Mouse (Mus musculus): ENCODE results near the gene Psap. TPM values are rescaled to one million over a fixed set of nuclear protein-coding genes. Genes with fewer than 3 reads are reported as not detected.

Gene Psap
- polyA plus RNA-seq, 1 experiment, result 443 TPM

GRCm38 (mm10) chr10:60316166-60316565, 38.7 kb downstream of the Psap start:
- 74% methylated on average over 4 of the region's 4 CpGs for WGBS
- H3K4me1 ChIP-seq (ENCODE audit: control insufficient read depth, insufficient read depth, insufficient read length, low read length), result no peaks in the 10 kb centered on the region
- TF ChIP-seq CTCF (IDR thresholded peaks at IDR 0.05; ENCODE audit: extremely low read depth, insufficient read length, insufficient replicate concordance, low read depth, low read length), result no peak
- no peak for TF ChIP-seq POLR2A (IDR thresholded peaks at IDR 0.05; ENCODE audit: low read depth, low read length)
- H3K4me3 ChIP-seq (ENCODE audit: low read depth, low read length), result no peak overlapping the region
- H3K27ac ChIP-seq (ENCODE audit: insufficient read depth, low read depth, low read length), result no peak overlapping the region
- no peaks in the 10 kb centered on the region for H3K36me3 ChIP-seq (ENCODE audit: control insufficient read depth, insufficient read depth, low read length)
- H3K27me3 ChIP-seq (ENCODE audit: control insufficient read depth, insufficient read depth, low read length), result no peaks in the 10 kb centered on the region

GRCm38 (mm10) chr10:60328963-60329650, 51.7 kb downstream of the Psap start:
- Histone ChIP-seq H3K27ac (ENCODE audit: insufficient read depth, low read depth, low read length) (no peak overlapping the region), H3K36me3 (ENCODE audit: control insufficient read depth, insufficient read depth, low read length) (no peaks in the 10 kb centered on the region), H3K27me3 (ENCODE audit: control insufficient read depth, insufficient read depth, low read length) (no peaks in the 10 kb centered on the region), H3K4me3 (ENCODE audit: low read depth, low read length) (no peak overlapping the region), H3K4me1 (ENCODE audit: control insufficient read depth, insufficient read depth, insufficient read length, low read length) (peaks cover 5% of the 10 kb centered on the region; the same call in 1 of the 2 replicates)
- TF ChIP-seq POLR2A (IDR thresholded peaks at IDR 0.05; ENCODE audit: low read depth, low read length), result no peak
- TF ChIP-seq CTCF (IDR thresholded peaks at IDR 0.05; ENCODE audit: extremely low read depth, insufficient read length, insufficient replicate concordance, low read depth, low read length), result no peak
- 16% methylated on average over 11 of the region's 11 CpGs for WGBS

GRCm38 (mm10) chr10:60334583-60334982, 57.2 kb downstream of the Psap start:
- no peaks in the 10 kb centered on the region for H3K36me3 ChIP-seq (ENCODE audit: control insufficient read depth, insufficient read depth, low read length)
- WGBS, result 40% methylated on average over 7 of the region's 7 CpGs
- TF ChIP-seq POLR2A (IDR thresholded peaks at IDR 0.05; ENCODE audit: low read depth, low read length), result no peak
- TF ChIP-seq CTCF (IDR thresholded peaks at IDR 0.05; ENCODE audit: extremely low read depth, insufficient read length, insufficient replicate concordance, low read depth, low read length), result no peak
- no peak overlapping the region for H3K27ac ChIP-seq (ENCODE audit: insufficient read depth, low read depth, low read length)
- peaks cover 5% of the 10 kb centered on the region; the same call in 1 of the 2 replicates for H3K4me1 ChIP-seq (ENCODE audit: control insufficient read depth, insufficient read depth, insufficient read length, low read length)
- H3K4me3 ChIP-seq (ENCODE audit: low read depth, low read length), result no peak overlapping the region
- no peaks in the 10 kb centered on the region for H3K27me3 ChIP-seq (ENCODE audit: control insufficient read depth, insufficient read depth, low read length)

- no peak overlapping the region for H3K4me3 ChIP-seq (ENCODE audit: low read depth, low read length)
- H3K4me1 ChIP-seq (ENCODE audit: control insufficient read depth, insufficient read depth, insufficient read length, low read length), result peaks cover 5% of the 10 kb centered on the region; the same call in 1 of the 2 replicates
- no peaks in the 10 kb centered on the region for H3K36me3 ChIP-seq (ENCODE audit: control insufficient read depth, insufficient read depth, low read length)
- H3K27ac ChIP-seq (ENCODE audit: insufficient read depth, low read depth, low read length), result no peak overlapping the region
- 86% methylated on average over 4 of the region's 4 CpGs for WGBS
- TF ChIP-seq CTCF (IDR thresholded peaks at IDR 0.05; ENCODE audit: extremely low read depth, insufficient read length, insufficient replicate concordance, low read depth, low read length) (no peak), POLR2A (IDR thresholded peaks at IDR 0.05; ENCODE audit: low read depth, low read length) (no peak)
- no peaks in the 10 kb centered on the region for H3K27me3 ChIP-seq (ENCODE audit: control insufficient read depth, insufficient read depth, low read length)
Measured at GRCm38 (mm10) chr10:60335021-60335420, 57.6 kb downstream of the Psap start.

DNA sequence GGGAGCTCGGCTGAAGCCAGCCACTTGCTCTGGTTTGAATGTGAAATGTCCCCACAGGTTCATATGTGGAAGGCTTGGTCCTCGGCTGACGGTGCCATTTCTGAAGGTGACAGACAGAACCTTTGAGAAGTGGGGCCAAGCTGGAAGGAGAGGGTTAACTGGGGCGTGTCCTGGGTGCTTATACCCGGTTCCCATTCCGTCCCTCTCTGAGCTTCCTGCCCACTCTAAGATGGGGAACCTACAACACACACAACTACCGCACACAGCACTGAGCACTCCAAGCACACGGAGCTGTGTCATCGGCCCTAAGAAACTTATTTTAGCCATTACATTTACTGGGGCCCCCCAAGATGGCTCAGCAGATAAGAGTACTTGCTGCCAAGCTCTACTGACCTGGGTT, 64.1 kb downstream of the Psap start:
- no peak for TF ChIP-seq CTCF (IDR thresholded peaks at IDR 0.05; ENCODE audit: extremely low read depth, insufficient read length, insufficient replicate concordance, low read depth, low read length)
- no peak for TF ChIP-seq POLR2A (IDR thresholded peaks at IDR 0.05; ENCODE audit: low read depth, low read length)
- 59% methylated on average over 9 of the region's 9 CpGs for WGBS
- H3K27ac ChIP-seq (ENCODE audit: insufficient read depth, low read depth, low read length), result no peak overlapping the region
- H3K4me1 ChIP-seq (ENCODE audit: control insufficient read depth, insufficient read depth, insufficient read length, low read length), result peaks cover 4% of the 10 kb centered on the region
- no peak overlapping the region for H3K4me3 ChIP-seq (ENCODE audit: low read depth, low read length)
- H3K36me3 ChIP-seq (ENCODE audit: control insufficient read depth, insufficient read depth, low read length), result no peaks in the 10 kb centered on the region
- no peaks in the 10 kb centered on the region for H3K27me3 ChIP-seq (ENCODE audit: control insufficient read depth, insufficient read depth, low read length)

DNA sequence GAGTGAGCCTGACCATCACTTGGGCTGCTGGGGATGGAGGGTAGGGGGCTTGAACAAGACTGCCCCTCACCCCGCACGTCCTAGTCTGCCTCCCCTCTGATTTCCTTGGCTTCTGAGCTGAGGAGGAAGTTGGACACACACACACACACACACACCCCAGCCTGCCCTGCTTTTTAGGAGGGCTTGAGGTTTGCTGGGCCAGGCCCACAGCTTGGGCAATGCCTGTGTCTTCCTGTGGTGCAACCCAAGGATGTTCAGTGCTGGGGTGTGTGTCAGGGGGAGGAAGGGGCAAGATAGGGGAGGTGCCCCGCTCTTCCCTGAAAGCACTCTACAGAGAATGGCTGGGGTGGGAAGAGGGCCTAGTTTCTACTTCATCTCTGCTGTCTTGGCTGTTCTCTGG, 66.7 kb downstream of the Psap start:
- no peaks in the 10 kb centered on the region for H3K36me3 ChIP-seq (ENCODE audit: control insufficient read depth, insufficient read depth, low read length)
- H3K27me3 ChIP-seq (ENCODE audit: control insufficient read depth, insufficient read depth, low read length), result no peaks in the 10 kb centered on the region
- peaks cover 13% of the 10 kb centered on the region for H3K4me1 ChIP-seq (ENCODE audit: control insufficient read depth, insufficient read depth, insufficient read length, low read length)
- TF ChIP-seq POLR2A (IDR thresholded peaks at IDR 0.05; ENCODE audit: low read depth, low read length) (no peak), CTCF (IDR thresholded peaks at IDR 0.05; ENCODE audit: extremely low read depth, insufficient read length, insufficient replicate concordance, low read depth, low read length) (no peak)
- WGBS, result 79% methylated on average over 3 of the region's 3 CpGs
- H3K4me3 ChIP-seq (ENCODE audit: low read depth, low read length), result no peak overlapping the region
- no peak overlapping the region for H3K27ac ChIP-seq (ENCODE audit: insufficient read depth, low read depth, low read length)

GRCm38 (mm10) chr10:60346056-60346455, 68.6 kb downstream of the Psap start:
- TF ChIP-seq POLR2A (IDR thresholded peaks at IDR 0.05; ENCODE audit: low read depth, low read length), result no peak
- TF ChIP-seq CTCF (IDR thresholded peaks at IDR 0.05; ENCODE audit: extremely low read depth, insufficient read length, insufficient replicate concordance, low read depth, low read length), result no peak
- H3K27ac ChIP-seq (ENCODE audit: insufficient read depth, low read depth, low read length), result peak overlapping the region; percentile 17
- no peaks in the 10 kb centered on the region for H3K36me3 ChIP-seq (ENCODE audit: control insufficient read depth, insufficient read depth, low read length)

More at GRCm38 (mm10) chr10:60346056-60346455, 68.6 kb downstream of the Psap start:
- Histone ChIP-seq H3K27me3 (ENCODE audit: control insufficient read depth, insufficient read depth, low read length) (no peaks in the 10 kb centered on the region), H3K4me1 (ENCODE audit: control insufficient read depth, insufficient read depth, insufficient read length, low read length) (peaks cover 18% of the 10 kb centered on the region), H3K4me3 (ENCODE audit: low read depth, low read length) (peak overlapping the region; percentile 72)
- WGBS, result 79% methylated on average over 4 of the region's 4 CpGs
